Mouse (Mus musculus) gastrocnemius, adult 18-20 months (tissue): ENCODE measurements around the gene Uxs1. TPM values are rescaled to one million over a fixed set of nuclear protein-coding genes. Genes with fewer than 3 reads are reported as not detected.
A peak's percentile ranks its signal among the peaks of the same experiment; 100 is the strongest.

Experiments
- DNase-seq: peaks from one replicate; pipeline ENCODE4 v3.0.0; 2021; ENCODE audit warnings: low spot score
- long read RNA-seq, 2 experiments: library from polyadenylated mRNA; stranded (forward); transcript quantifications; one replicate each; pipeline ENCODE4 v2.0.0; 2021
- total RNA-seq, 2 experiments: library from RNA; stranded (reverse); gene quantifications; 2 replicates each; pipeline ENCODE4 v1.2.3; 2021

Gene Uxs1
- 10 to 100 TPM in 1 of 2 experiments, 1 to 10 TPM in 1; 9.2 to 13.8 TPM for total RNA-seq
- long read RNA-seq, experiment 1, full-length matches to known transcripts = 1 of 4 reads
- long read RNA-seq, experiment 1, partial matches to known transcripts = 1 of 4 reads
- long read RNA-seq, experiment 1, other reads (novel, unspliced or antisense) = 2 of 4 reads
- long read RNA-seq, experiment 2, full-length matches to known transcripts = 7 of 9 reads
- long read RNA-seq, experiment 2, partial matches to known transcripts = 0 of 9 reads
- long read RNA-seq, experiment 2, other reads (novel, unspliced or antisense) = 2 of 9 reads

- DNase-seq = peak; percentile 98
Measured at GRCm38 (mm10) chr1:43827763-43828194, at the start of gene Uxs1. Gene Uxs1 (minus strand): TSS chr1:43827800.

- no peak for DNase-seq
Measured at GRCm38 (mm10) chr1:43877233-43877632, 49.6 kb upstream of the Uxs1 start.

DNA sequence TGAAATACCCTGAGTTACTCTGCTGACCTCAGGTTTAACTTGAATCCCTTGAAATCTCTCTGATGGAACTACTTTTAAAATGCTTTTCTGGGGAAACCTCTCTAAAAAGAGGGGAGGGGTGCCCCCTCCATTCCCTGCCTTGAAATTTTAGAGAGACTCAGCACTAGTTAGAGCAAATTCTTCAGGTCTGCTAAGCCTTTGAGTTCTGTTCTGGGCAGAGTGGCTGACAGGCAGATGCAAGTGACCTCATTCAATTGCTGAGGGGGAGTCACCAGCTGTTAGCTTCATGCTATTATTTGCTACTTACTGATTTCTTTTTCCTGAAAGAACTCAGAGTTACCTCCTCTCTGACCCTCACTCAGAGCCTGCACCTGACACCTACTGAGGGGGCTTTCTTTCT, 43.5 kb upstream of the Uxs1 start:
- DNase-seq = no peak

- no peak for DNase-seq
Measured at GRCm38 (mm10) chr1:43868510-43868909, 40.9 kb upstream of the Uxs1 start.

- DNase-seq = no peak
Measured at GRCm38 (mm10) chr1:43864758-43865157, 37.2 kb upstream of the Uxs1 start.

- DNase-seq = no peak
Measured at GRCm38 (mm10) chr1:43862614-43863013, 35.0 kb upstream of the Uxs1 start.

DNA sequence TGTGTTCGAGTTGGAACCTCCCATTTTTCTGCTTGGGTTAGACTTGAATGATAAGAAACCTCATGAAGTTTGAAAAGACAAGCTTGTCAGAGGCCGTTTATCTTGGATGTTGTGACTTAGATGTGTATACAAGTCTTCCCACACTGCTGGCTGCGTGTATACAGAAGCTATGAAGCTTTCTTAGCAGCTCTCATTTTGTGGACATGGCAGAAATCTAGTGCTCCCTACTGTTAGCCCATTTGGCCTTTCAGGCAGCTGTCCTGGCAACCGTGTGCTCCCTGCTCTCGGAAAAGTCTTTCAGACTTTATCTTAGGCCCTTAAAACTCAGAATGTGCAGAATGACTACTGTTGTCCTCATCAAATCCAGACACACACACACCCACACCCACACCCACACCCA, 31.4 kb upstream of the Uxs1 start:
- DNase-seq = no peak

GRCm38 (mm10) chr1:43857656-43858055, 30.1 kb upstream of the Uxs1 start:
- DNase-seq = no peak

DNA sequence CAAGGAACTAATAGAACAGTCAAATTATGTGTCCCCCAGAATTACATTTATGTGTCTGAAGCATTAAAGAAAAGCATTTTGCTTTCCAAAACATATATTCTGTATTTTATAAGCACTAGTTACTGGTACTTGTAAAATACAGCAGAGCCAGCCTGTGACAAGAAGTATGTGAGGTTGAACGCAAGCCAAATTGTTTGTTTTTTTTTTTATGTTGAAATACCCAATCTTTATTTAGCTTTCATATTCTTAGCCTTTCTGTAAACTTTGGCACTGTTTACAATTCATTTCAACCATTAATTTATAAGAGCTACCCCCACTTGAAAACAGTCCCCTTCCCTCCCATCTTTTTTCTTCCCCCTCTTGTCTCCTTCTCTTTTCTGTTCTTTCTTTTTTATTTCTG, 28.0 kb upstream of the Uxs1 start:
- DNase-seq = no peak

- no peak for DNase-seq
Measured at GRCm38 (mm10) chr1:43843398-43843797, 15.8 kb upstream of the Uxs1 start.

DNA sequence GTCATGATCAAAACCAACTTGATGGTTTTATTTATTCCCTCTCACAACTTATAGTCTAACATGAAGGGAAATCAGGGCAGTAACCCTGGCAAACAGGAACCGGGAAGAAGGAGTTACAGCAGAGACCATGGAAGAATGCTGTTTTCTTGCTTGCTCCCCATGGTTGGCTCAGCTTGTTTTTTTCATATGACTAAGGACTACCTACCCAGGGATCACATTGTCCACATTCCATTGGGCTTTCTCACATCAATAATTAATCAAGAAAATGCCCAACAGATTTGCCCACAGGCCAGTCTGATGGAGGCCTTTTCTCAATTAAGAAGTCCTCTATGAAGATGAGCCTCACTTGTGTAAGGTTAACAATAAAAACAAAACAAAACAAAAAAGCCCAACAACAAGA, 9.6 kb upstream of the Uxs1 start:
- no peak for DNase-seq

- DNase-seq = no peak
Measured at GRCm38 (mm10) chr1:43830096-43830495, 2.5 kb upstream of the Uxs1 start.

GRCm38 (mm10) chr1:43827002-43827762, 418 bp downstream of the Uxs1 start:
- peak; percentile 24 for DNase-seq

DNA sequence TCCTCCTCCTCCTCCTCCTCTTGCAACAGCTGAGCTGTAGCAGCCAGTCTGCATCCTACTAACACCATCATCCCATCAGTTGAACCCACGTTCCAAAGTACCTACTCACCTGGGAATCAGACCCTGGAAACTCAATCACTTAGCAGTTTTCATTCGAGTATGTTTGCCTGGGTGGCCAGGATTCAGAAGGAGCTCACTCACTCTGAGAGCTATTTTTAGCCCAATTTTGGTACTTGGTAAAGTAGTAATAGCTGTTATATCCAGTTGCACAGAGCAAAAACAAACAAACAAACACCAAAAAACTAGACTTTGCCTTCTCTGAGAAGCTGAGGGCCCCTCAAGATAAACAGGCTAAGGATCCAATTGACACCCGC, 985 bp downstream of the Uxs1 start:
- no peak for DNase-seq

DNA sequence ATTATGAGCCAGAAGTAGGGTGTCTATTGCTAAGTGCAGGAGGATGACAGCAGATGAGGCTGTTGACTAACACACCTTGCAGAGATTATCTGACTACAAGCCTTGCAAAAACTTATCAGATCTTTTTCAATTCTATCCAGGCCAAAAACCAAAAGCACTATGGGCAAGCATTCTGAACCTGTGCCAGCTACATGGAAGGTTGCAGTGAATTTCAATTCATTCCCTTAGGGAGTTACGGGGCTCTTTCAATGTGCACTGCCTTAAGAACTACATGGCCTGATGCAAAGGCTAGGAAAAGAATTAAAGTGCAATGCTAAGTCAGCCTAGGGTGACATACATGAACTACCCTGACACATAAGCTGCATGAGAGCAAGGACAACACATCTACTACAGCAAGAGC, 4.2 kb downstream of the Uxs1 start:
- no peak for DNase-seq

- no peak for DNase-seq
Measured at GRCm38 (mm10) chr1:43822586-43822985, 5.0 kb downstream of the Uxs1 start.

GRCm38 (mm10) chr1:43821804-43822203, 5.8 kb downstream of the Uxs1 start:
- DNase-seq = no peak

GRCm38 (mm10) chr1:43820571-43820970, 7.0 kb downstream of the Uxs1 start:
- no peak for DNase-seq

GRCm38 (mm10) chr1:43819091-43819490, 8.5 kb downstream of the Uxs1 start:
- no peak for DNase-seq

- no peak for DNase-seq
Measured at GRCm38 (mm10) chr1:43818356-43818755, 9.2 kb downstream of the Uxs1 start.

GRCm38 (mm10) chr1:43811764-43812163, 15.8 kb downstream of the Uxs1 start:
- no peak for DNase-seq

DNA sequence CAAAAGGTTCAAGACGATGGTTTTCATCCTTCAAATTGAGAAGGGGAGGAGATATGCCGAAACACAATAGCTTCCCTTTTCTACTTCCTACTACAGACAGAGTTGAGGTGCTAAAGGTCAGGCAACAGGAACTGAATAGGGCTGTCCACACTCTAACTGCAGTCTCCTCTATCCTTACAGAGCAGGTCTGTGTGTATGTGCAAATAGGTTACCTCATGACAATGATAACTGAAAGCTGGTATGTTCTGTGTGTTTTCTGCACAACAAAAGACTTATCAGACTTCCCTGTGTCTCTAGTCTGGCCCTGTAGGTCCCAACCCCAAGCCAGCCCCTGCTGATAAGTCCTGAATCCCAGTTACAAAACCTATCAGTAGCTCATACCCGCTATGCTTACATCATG, 16.5 kb downstream of the Uxs1 start:
- DNase-seq = no peak

- DNase-seq = no peak
Measured at GRCm38 (mm10) chr1:43809351-43809750, 18.2 kb downstream of the Uxs1 start.
